Mouse (Mus musculus) urinary bladder, postnatal 36 days (tissue): ENCODE measurements around the gene Spata6.

Experiments
- DNase-seq, 2 experiments: peaks; one replicate each; pipeline ENCODE4 v3.0.0; 2022; ENCODE audit warnings: low spot score in 2 of 2, mixed read lengths in 1 of 2

The Spata6 gene

DNA sequence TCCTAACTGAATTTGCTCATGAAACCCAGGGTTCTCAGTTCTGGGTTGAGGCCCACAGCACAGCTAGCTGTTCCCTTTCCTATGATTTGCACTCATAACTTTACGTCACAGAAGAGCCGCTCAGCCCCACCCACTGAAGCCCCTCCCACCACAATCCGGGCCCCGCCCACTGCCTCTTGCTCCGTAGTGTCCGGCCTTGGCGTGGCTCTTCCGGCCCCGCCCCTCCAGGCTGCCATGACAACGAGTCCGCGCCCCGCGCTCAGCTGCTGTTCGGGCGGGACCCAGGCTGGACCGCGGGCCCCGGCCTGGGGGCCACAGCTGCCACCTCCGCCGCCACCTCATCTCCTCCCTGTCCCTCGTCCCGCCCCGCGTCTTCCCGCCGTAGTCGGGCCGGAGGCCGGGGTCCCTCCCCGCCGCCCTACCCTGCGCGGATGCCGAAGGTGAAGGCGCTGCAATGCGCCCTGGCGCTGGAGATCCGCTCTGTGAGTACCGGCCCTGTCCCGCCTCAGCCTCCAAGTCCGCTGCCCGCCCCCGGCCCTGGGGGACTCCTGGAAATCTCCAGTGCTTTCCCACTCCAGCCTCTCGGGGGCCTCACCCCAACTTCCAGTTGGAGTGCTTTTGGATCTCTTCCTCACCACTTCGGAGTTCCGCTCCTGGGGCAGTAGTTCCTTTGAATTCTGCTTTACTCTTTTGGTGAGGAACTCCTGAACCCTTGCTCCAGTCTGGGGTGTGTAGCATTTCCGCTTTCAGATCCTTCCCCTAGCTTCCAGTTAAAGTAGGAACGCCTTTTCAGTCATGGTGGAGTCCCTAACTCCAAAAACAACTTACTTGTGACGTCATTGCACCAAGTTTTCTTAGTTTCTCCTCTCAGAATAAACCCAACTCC lies at the start of gene Spata6:
Spata6 (plus strand) TSS at position 209 of the 886 bp plus-strand sequence.
- DNase-seq: peak; percentile 88 to 91

DNA sequence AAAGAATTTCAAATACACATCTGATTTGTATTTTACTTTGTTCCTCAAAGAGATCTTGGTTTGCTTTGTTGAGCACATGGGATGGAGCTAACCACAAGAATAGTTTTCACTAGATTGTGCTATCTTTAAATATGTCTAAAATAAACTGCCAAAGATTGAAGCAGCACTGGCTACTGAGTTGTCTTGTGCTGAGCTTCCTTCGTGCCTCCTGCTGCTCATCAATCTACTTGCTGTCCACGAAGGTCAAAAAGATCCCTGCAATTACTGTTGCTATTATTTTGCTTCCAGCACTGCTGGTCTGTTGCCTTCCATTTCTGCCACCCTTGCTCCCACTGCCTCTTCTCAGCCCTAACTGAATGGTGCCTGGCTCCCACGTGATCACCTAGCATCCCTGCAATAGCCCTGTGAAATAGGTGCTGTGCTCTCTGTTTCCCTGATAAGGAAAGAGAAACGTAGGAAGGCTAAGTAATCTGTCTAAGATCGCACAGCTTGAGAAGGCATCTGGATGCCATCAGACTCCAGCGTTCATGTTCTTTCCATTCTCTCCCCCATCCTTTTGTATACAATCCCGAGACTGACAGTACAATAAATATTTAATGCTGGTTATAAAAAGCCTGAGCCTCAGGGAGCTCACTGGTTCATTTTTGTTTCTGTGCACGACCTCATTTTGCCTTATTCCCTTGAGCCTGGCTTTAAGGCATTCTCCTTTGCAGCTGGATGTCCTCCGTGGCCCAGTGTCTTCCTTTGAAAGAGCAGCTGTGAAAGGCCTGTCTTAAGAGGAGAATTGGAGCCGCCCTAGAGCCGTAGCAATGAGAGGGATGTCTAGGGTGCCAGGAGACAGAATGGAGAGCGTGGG lies 49.0 kb upstream of the Spata6 start:
- no peak for DNase-seq

DNA sequence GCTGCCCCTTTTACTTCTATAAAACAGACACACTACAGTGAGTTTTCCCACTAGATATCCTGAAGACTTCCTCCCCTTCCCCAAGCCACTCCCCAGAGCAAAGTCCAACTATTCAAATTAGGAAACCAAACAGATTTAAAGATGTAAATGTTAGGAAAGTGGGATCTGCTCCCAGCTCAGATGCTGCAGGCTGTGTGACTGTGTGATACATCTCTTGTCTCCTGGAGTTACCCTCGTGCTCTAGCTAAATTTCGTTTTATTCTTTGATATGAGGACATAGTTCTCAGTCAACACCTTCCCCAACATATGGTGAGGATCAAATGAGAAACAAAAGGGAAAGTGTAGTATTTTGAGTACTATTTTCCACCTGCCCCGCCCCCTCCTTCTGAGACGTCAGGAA lies 48.3 kb upstream of the Spata6 start:
- no peak for DNase-seq

DNA sequence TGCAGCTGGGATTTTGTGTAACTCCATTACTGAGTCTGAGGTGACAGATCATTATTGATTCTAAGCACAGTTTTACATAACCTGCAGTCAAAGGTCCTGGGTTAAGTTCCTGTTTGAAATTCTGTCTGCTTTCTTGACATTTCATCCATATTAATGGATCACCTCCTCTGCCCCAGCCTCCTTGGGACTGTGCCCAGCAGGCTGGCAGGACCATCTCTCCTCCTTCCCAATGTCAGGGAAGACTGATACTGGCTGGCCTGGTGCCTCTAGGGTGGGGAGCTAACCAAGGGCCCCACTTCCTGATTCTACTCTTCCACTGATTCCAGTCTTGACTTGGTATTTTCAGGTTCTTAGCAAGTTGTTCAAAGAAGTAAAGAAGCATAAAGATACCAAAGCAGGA lies 45.9 kb upstream of the Spata6 start:
- no peak for DNase-seq

DNA sequence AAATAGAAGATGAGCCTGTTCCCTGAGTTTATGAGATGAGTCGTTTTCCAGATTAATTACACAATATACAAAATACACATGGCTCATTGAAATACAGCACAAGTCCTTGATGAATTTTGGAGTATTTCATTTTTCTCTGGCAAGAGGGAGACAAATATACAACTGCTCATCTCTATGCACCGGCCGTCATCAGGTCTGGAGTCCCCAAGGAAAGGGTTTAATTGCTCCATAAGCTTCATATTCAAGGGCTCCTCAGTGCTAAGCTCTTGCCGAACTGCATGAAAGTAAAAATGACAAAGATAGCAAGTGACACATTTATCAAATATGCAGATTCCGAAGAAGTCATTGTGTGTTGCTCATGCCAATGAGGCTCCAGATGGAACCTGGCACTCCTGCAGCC lies 37.9 kb upstream of the Spata6 start:
- no peak for DNase-seq

DNA sequence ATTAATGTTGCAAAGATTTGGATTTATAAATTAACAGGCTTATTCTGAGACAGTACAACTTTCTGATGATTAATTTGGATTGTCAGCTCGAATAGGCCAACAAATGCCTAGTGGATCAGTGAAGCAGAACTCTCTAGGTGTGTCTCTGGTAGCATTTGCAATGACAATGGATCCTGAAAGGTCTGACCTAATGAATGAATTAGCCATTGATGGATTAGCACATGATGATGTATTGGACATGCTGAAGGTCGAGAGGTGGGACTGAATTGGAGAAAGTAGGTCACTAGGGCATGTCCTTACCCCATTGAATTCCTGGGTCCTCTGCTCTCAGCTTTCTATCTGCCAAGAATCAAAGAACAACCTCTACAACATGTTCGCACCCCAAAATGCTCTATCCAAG lies 37.0 kb upstream of the Spata6 start:
- no peak for DNase-seq

DNA sequence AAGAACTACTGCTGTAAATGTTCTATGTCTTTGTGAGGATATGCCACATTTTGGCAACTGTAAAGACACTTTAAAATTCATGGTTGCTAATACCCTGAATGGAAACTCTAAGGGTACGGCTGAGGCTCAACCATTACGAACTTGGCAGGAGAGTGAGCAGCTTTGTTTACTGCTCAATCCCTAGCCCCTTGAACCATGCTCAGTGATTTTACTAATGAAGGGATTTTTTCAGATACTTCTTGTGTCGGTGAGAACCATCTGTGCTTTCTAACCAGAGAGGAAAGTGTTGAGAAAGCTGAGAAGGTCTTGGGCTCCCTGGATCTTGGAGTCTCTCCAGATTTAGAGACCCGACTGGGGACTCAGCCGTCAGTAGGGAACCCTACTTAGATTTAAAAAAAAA lies 35.9 kb upstream of the Spata6 start:
- DNase-seq: no peak

DNA sequence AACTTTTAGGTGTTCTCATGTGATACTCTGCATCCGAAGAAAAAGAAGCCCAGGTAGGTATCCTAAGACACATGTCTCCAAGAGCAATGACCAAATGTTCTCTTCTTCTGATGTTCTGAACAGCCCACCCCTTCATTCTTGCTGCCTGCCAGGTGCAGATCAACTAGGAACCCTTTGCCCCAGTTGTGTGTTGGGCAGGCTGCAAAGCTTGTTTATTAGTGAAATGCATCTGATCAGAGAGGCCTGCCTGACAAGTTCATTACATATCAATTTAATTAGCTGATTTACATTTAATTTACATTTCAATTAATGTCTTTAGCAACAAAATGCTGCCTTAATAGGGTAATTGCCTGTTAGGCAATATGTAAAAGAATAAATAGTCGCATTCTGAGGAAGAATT lies 33.8 kb upstream of the Spata6 start:
- DNase-seq: no peak

DNA sequence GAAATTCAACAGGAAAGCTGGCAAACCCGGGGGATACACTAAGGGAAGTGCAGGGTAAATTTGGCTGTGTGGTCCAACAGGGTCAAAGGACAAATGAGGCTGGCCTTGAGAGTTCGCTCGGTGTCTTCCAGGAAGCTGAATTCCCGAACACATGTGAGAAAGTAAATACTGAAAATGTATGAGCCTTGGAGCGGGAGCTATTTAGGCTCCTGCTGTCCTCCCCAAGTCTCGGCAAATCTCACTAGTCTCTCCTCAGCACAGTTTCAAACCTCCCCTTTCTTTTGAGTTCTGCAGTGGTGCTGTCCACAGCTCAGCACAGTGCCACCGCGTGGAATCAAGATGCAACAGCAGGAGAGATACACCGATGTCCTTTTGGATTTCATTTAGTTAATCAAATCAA lies 32.8 kb upstream of the Spata6 start:
- DNase-seq: peak in 1 of 2 experiments; percentile 24

DNA sequence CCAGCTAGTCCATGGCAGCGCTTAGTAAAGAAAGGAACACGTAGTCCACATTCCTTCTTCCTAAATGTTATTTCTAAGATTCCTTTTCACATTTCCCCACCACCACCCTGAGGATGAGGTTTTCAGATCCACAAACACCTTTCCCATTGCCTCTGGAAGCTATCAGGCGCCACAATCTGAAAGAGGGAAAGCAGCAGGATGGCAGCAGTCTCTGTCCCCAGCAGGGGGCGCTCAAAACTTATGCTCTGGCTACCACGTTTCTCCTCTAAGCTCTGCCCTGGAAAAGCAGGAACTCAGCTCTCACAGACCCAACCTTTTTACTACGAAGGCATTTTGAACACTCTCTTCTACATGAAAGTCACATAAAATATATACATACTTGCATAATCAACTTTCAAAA lies 32.2 kb upstream of the Spata6 start:
- DNase-seq: peak; percentile 66 to 72

DNA sequence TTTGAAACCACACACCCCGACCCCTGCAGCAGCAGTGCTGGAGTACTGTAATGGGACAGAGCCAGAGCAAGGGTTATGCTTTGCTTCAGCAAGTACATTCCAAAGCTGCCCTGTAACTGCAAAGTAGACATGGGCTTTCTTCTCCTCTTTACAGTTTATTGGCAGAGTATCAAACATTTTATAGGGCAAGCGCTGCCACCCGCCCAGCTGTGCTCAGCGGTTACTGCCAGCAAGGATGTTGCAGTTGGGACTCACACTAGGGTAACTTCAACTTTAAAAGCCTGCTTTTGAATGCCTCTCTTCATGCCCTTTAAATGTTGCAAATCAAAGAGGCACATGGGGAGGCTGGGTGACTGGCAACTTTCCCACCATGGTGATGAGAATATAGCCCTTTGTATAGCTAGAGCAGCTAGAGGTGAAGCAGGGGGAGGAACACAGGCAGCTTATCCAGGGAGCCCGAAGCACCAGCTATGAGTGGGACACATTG lies 28.7 kb upstream of the Spata6 start:
- DNase-seq: no peak

DNA sequence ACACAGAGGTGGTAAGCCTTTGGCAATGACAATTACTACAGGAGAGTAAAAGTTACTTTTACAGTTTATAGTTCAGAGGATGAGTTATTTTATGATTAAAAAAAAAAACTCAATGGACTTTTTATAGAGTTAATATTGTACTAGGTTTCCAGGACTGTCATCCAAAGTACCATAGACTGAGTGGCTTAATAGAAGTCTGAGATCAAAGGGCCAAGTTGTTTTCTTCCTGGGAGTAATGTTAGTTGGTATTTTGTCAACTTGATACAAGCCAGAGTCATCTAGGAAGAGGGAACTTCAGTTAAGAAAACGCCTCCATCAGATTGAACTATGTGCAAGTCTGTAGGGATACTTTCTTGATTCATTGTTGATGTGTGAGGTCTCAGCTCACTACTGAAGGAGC lies 18.4 kb upstream of the Spata6 start:
- no peak for DNase-seq

DNA sequence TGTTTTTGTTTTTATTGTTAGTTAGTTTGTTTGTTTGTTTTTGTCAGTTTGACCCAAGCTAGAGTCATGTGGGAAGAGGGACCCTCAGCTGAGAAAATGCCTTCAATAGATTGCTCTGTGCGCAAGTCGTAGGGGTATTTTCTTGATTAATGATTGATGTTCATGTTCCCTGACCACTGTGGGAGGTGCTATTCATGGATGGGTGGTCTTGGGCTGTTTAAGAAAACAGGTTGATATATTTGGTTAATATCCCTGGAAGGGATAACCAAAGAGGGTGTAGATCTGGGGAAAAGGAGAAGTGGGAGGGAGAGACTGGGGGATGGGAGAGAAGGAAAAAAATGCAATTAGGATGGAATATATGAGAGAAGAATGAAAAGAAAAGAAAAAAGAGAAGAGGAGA lies 15.7 kb upstream of the Spata6 start:
- no peak for DNase-seq

DNA sequence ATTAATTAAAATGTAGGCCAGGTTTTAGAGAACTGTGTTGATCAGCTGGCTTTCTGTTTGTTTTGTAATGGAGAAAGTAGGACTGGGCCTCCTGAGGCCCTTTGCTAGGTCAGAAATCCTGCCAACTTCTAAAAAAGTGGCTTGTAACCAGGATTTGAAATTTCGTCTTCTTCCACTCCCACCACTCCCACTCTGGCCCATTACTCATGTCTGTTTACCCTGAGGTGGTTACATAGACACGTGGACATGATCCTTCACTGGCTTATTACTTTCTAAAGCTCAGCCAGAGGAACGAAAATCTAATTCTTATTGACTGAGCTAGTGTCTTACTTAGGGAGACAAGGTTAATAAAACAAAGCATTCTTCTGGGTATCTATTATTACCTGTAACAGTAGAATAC lies 14.8 kb upstream of the Spata6 start:
- DNase-seq: no peak

DNA sequence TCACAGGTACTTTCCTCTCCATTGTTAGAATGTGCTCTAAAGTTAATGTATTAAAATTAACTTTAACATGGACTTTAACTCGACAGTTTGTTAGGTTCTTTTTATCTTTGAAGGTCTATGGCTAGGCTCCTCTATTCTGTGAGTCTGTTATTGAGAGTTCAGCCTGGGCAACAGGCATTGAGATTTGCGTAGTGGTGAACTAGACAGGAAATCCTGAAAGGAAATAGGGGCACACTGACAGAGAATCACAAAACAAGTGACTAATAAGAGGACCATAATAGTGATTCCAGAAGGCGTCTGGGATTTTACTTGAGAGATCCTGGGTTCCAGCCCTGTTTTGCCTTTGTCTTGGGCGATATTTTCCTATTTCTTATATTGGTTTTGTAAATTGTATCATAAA lies 488 bp upstream of the Spata6 start:
- DNase-seq: no peak

DNA sequence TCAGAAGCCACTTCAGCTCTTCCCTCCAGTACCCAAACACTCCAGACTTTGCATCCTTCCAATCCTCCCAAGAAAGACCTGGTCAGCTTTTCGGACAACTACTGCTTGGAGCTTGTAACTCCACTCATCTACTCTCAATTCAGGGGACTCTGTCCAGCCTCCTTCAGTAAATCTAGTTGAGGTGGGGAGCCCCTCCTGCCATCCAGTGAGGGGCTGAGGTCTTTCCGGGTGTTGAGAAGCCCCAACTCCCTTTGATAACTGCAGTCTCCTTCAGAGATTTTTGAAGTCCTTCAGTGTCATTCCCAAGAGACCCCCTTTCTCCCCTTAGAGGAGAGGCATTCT lies 849 bp downstream of the Spata6 start:
- DNase-seq: no peak

DNA sequence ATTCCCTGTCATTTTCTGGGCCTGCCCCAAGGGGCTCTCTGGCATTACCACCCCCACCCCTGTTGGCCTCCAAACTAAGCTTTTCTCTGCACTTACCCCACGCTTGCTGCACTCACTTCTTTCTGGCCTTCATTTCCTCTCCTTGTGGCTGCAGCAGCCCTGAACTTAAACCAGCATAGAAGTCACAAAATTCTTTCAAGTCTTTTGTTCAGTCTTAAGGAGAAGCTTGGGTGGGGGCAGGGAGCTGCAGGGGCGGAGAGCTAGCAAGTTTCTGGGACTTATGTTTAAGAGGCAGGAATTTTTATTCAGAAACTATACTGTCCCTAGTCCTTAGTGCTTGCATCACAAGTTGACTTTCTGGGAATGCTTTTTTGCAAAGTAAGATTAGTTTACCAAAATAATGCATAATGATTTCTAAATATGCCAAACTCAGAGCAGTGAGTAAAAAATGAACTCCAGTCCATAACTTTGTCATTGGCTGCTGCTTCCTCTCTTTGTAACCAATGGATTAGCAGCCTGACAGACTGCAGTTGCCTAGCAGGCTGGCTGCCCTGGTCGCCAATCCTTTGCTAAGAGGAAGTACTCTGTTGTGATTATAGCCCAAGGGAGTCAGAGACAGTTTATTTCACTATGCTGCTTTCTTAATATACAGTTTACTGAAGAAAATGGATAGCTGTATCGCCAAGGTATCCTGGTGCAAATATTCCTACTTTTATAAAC lies 1.5 kb downstream of the Spata6 start:
- peak in 1 of 2 experiments; percentile 14 for DNase-seq

DNA sequence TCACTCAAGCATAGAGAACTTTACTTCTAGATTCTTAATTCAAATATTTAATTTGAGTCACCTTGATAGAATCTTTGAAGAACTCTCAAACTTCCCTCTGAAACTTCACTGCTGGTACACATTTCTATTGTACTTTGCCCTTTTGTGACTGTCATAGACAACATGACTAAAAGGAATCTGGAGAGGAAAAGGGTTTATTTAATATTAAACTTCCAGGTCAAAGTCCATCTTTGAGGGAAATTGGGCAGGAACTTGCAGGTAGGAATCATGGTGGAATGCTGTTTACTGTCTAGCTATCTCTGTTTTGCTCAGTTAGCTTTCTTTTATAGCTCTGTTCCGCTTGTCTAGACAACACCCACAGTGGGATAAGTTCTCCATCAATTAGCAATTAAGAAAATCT lies 17.8 kb downstream of the Spata6 start:
- no peak for DNase-seq

DNA sequence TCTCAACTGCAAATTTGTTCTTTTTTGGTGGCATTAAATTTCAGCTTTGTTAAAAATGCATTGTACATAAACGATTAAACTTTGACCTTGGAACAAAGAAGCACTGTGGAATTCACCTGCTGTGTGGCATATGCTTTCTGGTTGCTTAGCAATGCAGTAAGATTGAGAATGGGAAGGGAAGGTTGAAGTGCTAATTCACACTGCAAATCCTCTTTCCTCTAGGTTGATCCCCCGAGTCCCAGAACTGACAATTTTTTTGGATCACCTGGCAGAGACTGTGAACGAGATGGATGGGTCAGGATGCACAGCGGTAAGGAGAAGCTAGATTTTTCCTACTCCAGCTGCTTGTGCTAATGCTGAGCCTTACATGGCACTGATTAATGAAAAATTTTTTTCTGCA lies 60.7 kb downstream of the Spata6 start:
- no peak for DNase-seq

DNA sequence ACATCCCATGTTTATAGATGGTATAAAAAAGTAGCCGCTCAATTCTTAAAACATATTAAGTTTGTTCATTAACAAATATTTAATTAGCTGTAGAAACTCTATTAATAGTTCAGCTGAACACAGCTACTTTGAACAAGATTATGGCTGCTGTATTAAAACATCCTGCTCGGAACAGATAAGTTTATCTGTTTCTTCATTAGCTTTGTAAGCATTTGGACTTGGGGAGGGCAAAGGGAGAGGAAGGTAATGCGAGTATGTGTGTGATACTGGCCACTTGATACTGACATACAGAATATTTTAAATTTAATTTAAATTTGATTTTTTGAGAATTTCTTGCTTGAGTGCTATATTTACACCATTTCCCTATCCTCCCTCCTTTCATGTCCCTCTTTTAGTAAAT lies 80.1 kb downstream of the Spata6 start:
- no peak for DNase-seq

DNA sequence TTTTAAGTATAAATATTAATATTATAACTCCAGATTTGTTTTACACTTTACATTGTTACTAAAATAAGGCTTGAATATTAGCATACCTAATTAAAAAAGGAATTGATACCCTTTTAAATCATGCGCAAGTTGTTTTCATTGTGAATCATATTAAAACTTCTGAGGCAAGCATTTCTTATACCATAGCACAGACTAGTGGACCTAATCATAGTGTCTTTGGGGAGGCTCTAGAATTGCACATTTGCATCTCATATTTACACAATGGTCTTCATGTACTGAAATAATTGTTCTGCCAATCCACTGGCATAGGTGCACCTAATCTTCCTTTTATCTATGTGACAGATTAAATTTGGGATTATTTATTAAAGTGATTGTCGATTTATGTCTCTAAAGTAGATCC lies 83.4 kb downstream of the Spata6 start:
- DNase-seq: no peak

DNA sequence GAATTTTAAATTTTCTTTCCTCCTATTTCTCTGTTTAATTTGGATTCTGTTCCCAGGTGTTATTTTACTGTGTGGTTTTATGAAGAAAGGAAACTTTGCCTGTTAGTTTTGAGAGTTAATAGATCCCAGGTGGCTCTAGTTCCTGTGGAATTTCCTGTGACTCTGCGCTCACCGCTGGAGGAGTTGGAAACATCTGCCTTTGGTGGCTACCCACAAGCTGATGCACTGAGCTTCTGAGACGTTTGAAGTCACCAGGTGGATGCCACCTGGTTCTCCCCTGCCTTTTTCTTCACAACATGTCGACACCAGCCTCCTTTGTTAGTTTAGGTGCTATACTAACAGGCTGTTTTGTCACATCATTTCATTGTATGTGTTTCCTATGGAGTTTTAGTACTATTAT lies 97.7 kb downstream of the Spata6 start:
- no peak for DNase-seq
